Comparison of ENCODE assay signal across 12 mouse cellular contexts in genomic region chr9:112037732-112038131, GRCm38 (mm10).
DNase-seq lines count a peak whose midpoint lies in the region; ATAC-seq and TF ChIP-seq lines count a peak whose summit lies in the region.
"Had no signal": no experiment of that assay in that cellular context is flagged by ENCODE, and none has a peak within 500 bp of the region (broad histone marks: within the 10 kb centered on the region; RNA-seq: fewer than 3 reads in every experiment).

No protein-coding gene starts in this region.

- peak; percentile 60; the same call in 1 of the 2 replicates for ATAC-seq in midbrain, embryonic 14.5 days (ENCODE audit: low FRiP score, low TSS enrichment)
- no peak for ATAC-seq in midbrain, embryonic 11.5 days (ENCODE audit: low FRiP score)
- peak; percentile 97 for ATAC-seq in forebrain, embryonic 14.5 days
- ATAC-seq: activated CD4-positive, CD25-positive, alpha-beta regulatory T cell, adult 4 months; inflammation-experienced regulatory T-cells, adult 6 months had no signal

- no peaks in the 10 kb centered on the region for H3K4me1 ChIP-seq in midbrain, embryonic 14.5 days (ENCODE audit: control insufficient read depth, insufficient read depth, low read length)
- H3K4me1 ChIP-seq in midbrain, embryonic 11.5 days (ENCODE audit: control insufficient read depth, insufficient read depth, low read length): no peaks in the 10 kb centered on the region
- H3K4me1 ChIP-seq in forebrain, embryonic 14.5 days (ENCODE audit: control insufficient read depth, insufficient read depth, low read length): no peaks in the 10 kb centered on the region
- H3K4me1 ChIP-seq: neural tube, embryonic 12.5 days had no signal

- WGBS in midbrain, embryonic 14.5 days: 30% methylated on average over 9 of the region's 9 CpGs
- WGBS in midbrain, embryonic 11.5 days: 81% methylated on average over 9 of the region's 9 CpGs
- WGBS in forebrain, embryonic 14.5 days: 13% methylated on average over 9 of the region's 9 CpGs

- H3ac ChIP-seq in myocyte (ENCODE audit: control insufficient read depth, insufficient read length): no peak overlapping the region

- no peaks in the 10 kb centered on the region for H3K79me2 ChIP-seq in myocyte (ENCODE audit: control insufficient read depth, insufficient read depth)

- H3K27me3 ChIP-seq in midbrain, embryonic 14.5 days (ENCODE audit: control insufficient read depth, insufficient read depth, low read length): no peaks in the 10 kb centered on the region
- no peaks in the 10 kb centered on the region for H3K27me3 ChIP-seq in midbrain, embryonic 11.5 days (ENCODE audit: control insufficient read depth, insufficient read depth, low read length)
- no peaks in the 10 kb centered on the region for H3K27me3 ChIP-seq in forebrain, embryonic 14.5 days (replicated peaks; ENCODE audit: control insufficient read depth, insufficient read depth, low read length)
- no peaks in the 10 kb centered on the region for H3K27me3 ChIP-seq in myocyte (ENCODE audit: control insufficient read depth, insufficient read depth, insufficient read length)
- H3K27me3 ChIP-seq: neural tube, embryonic 12.5 days had no signal

- intact Hi-C loops in heart, postnatal 10 days (cut with DNase I): no loop called here

- peak; percentile 8 for DNase-seq in embryo, embryonic 11 days
- DNase-seq in embryo, embryonic 9.5 days (ENCODE audit: extremely low spot score): no peak
- DNase-seq in midbrain, embryonic 14.5 days: no peak
- DNase-seq in midbrain, embryonic 11.5 days (ENCODE audit: low spot score, missing footprints): no peak
- peak; percentile 94 for DNase-seq in forebrain, embryonic 14.5 days (ENCODE audit: low spot score)
- DNase-seq in heart, postnatal 10 days: no peak
- DNase-seq: cerebellum, adult 9-11 months had no signal

- H3K9me3 ChIP-seq in midbrain, embryonic 14.5 days (ENCODE audit: control insufficient read depth, low read length): no peaks in the 10 kb centered on the region
- no peaks in the 10 kb centered on the region for H3K9me3 ChIP-seq in midbrain, embryonic 11.5 days (ENCODE audit: control insufficient read depth, low read length)
- H3K9me3 ChIP-seq in forebrain, embryonic 14.5 days (replicated peaks; ENCODE audit: control insufficient read depth, low read length): no peaks in the 10 kb centered on the region
- H3K9me3 ChIP-seq: neural tube, embryonic 12.5 days had no signal

- no peak overlapping the region for H3K4me3 ChIP-seq in midbrain, embryonic 14.5 days (replicated peaks; ENCODE audit: low read depth, low read length)
- H3K4me3 ChIP-seq in midbrain, embryonic 11.5 days (ENCODE audit: low read depth, low read length): no peak overlapping the region
- H3K4me3 ChIP-seq in forebrain, embryonic 14.5 days (ENCODE audit: low read depth, low read length): no peak overlapping the region
- no peak overlapping the region for H3K4me3 ChIP-seq in myocyte
- H3K4me3 ChIP-seq: neural tube, embryonic 12.5 days had no signal

- no peak overlapping the region for H3K4me2 ChIP-seq in midbrain, embryonic 14.5 days (ENCODE audit: low read length)
- no peak overlapping the region for H3K4me2 ChIP-seq in midbrain, embryonic 11.5 days
- no peak overlapping the region for H3K4me2 ChIP-seq in forebrain, embryonic 14.5 days (ENCODE audit: low read length)
- H3K4me2 ChIP-seq in myocyte (ENCODE audit: low read depth): peak overlapping the region; percentile 7
- H3K4me2 ChIP-seq: neural tube, embryonic 12.5 days had no signal

- H3K27ac ChIP-seq in midbrain, embryonic 14.5 days (replicated peaks; ENCODE audit: low read depth, low read length): no peak overlapping the region; the same call in 1 of the 2 replicates
- H3K27ac ChIP-seq in midbrain, embryonic 11.5 days (ENCODE audit: low read depth, low read length): no peak overlapping the region
- peak overlapping the region; percentile 65 for H3K27ac ChIP-seq in forebrain, embryonic 14.5 days (ENCODE audit: low read depth, low read length)
- H3K27ac ChIP-seq: neural tube, embryonic 12.5 days had no signal

- no peak overlapping the region for H3K9ac ChIP-seq in midbrain, embryonic 14.5 days (replicated peaks; ENCODE audit: low read length)
- H3K9ac ChIP-seq in midbrain, embryonic 11.5 days (ENCODE audit: low read length): no peak overlapping the region
- H3K9ac ChIP-seq in forebrain, embryonic 14.5 days (ENCODE audit: low read length): no peak overlapping the region
- H3K9ac ChIP-seq: neural tube, embryonic 12.5 days had no signal

- no peaks in the 10 kb centered on the region for H3K36me3 ChIP-seq in midbrain, embryonic 14.5 days (ENCODE audit: control insufficient read depth, insufficient read depth, low read length)
- no peaks in the 10 kb centered on the region for H3K36me3 ChIP-seq in midbrain, embryonic 11.5 days (ENCODE audit: control insufficient read depth, insufficient read depth, low read length)
- H3K36me3 ChIP-seq in forebrain, embryonic 14.5 days (ENCODE audit: control insufficient read depth, insufficient read depth, low read length): no peaks in the 10 kb centered on the region
- H3K36me3 ChIP-seq in myocyte (ENCODE audit: control insufficient read depth, insufficient read depth): no peaks in the 10 kb centered on the region
- H3K36me3 ChIP-seq: G1E; neural tube, embryonic 12.5 days had no signal

- TF ChIP-seq POLR2A in myocyte (IDR thresholded peaks at IDR 0.05; ENCODE audit: insufficient read length, low read depth): no peak

TF ChIP-seq in myocyte, 11 proteins besides CTCF, POLR2A, EP300 and RAD21:
- TF ChIP-seq REST (IDR thresholded peaks at IDR 0.05; ENCODE audit: insufficient read depth, insufficient read length): no peak
- TF ChIP-seq E2F4 (IDR thresholded peaks at IDR 0.05; ENCODE audit: insufficient read depth): no peak
- no peak for TF ChIP-seq TCF3 (IDR thresholded peaks at IDR 0.05; ENCODE audit: insufficient read length, low read depth)
- no peak for TF ChIP-seq CEBPB (IDR thresholded peaks at IDR 0.05; ENCODE audit: insufficient read depth, poor library complexity, severe bottlenecking)
- no peak for TF ChIP-seq USF1 (IDR thresholded peaks at IDR 0.05; ENCODE audit: low read depth)
- no peak for TF ChIP-seq TCF12 (IDR thresholded peaks at IDR 0.05; ENCODE audit: insufficient read depth, poor library complexity, severe bottlenecking)
- no peak for TF ChIP-seq MAX (IDR thresholded peaks at IDR 0.05; ENCODE audit: low read depth)

Comparison
In these comparisons a context has a peak if more than half of its experiments do, and no peak if none do; other contexts are left out.
1. DNase-seq: peak in embryo, embryonic 11 days (single experiment) and forebrain, embryonic 14.5 days (single experiment); none in embryo, embryonic 9.5 days (single experiment), midbrain, embryonic 14.5 days (single experiment), midbrain, embryonic 11.5 days (single experiment) and heart, postnatal 10 days (0 of 2).